Mouse (Mus musculus) layer of hippocampus, adult 2 months (tissue): ENCODE results near the gene Kdf1. TPM values are rescaled to one million over a fixed set of nuclear protein-coding genes. Genes with fewer than 3 reads are reported as not detected.

Experiments
- DNase-seq, 2 experiments: peaks; one replicate each; pipeline ENCODE4 v3.0.0; 2022; ENCODE audit warnings: low spot score in 2 of 2
- H3K27ac ChIP-seq: fragments of 200-600 bp; 2 replicates; pipeline ENCODE4 v1.8.1; 2022
- H3K4me3 ChIP-seq: fragments of 200-600 bp; 2 replicates; pipeline ENCODE4 v1.8.1; 2022; ENCODE audit warnings: mild to moderate bottlenecking
- CTCF ChIP-seq: fragments of 200-600 bp; conservative IDR thresholded peaks from 2 replicates; pipeline ENCODE4 v1.8.1; 2022; ENCODE audit warnings: antibody characterized with exemption, mild to moderate bottlenecking, moderate library complexity
- long read RNA-seq, 2 experiments: library from polyadenylated mRNA; stranded (forward); transcript quantifications; one replicate each; pipeline ENCODE4 v2.0.0; 2021; ENCODE audit warnings: borderline mapping rate in 2 of 2
- total RNA-seq, 2 experiments: library from RNA; stranded (reverse); gene quantifications; 2 replicates each; pipeline ENCODE4 v1.2.3; 2021

Kdf1 gene
- total RNA-seq, result under 1 TPM in 1 of 2 experiments, not detected in 1; 0.34 TPM
- long read RNA-seq, experiment 1, partial matches to known transcripts, result 0 of 2 reads
- long read RNA-seq, experiment 1, other reads (novel, unspliced or antisense), result 2 of 2 reads
- long read RNA-seq, experiment 2, result 0 reads

- no peak for TF ChIP-seq CTCF
- DNase-seq, result no peak
- Histone ChIP-seq H3K4me3 (no peak within 1 kb of the TSS), H3K27ac (no peak within 1 kb of the TSS)
These were observed at the start of gene Kdf1 for GRCm38 (mm10) chr4:133518601-133519368. Kdf1 (plus strand) TSS chr4:133518963.

GRCm38 (mm10) chr4:133469122-133469521 lies 49.6 kb upstream of the Kdf1 start:
- TF ChIP-seq CTCF, result no peak
- Histone ChIP-seq H3K27ac (no peak overlapping the region), H3K4me3 (no peak overlapping the region)
- no peak for DNase-seq

GRCm38 (mm10) chr4:133471135-133471821 lies 47.5 kb upstream of the Kdf1 start:
- peak; percentile 38 for TF ChIP-seq CTCF
- Histone ChIP-seq H3K4me3 (no peak overlapping the region), H3K27ac (no peak overlapping the region)
- DNase-seq, result no peak

- H3K4me3 ChIP-seq, result no peak overlapping the region
- H3K27ac ChIP-seq, result no peak overlapping the region
- DNase-seq, result no peak
- no peak; the same call in 1 of the 2 replicates for TF ChIP-seq CTCF
These were observed 44.9 kb upstream of the Kdf1 start for GRCm38 (mm10) chr4:133473833-133474232.

- peak; percentile 91 for TF ChIP-seq CTCF
- DNase-seq, result peak; percentile 95 to 96
- peak within 1 kb of the TSS; percentile 48 for H3K4me3 ChIP-seq
- H3K27ac ChIP-seq, result no peak within 1 kb of the TSS
These were observed 39.1 kb upstream of the Kdf1 start, which contains the start of gene Tent5b for GRCm38 (mm10) chr4:133479458-133480184. Tent5b (plus strand) TSS chr4:133480132.

GRCm38 (mm10) chr4:133480185-133480537 lies 38.6 kb upstream of the Kdf1 start:
- TF ChIP-seq CTCF, result no peak
- H3K4me3 ChIP-seq, result peak overlapping the region; percentile 48
- DNase-seq, result no peak
- no peak overlapping the region for H3K27ac ChIP-seq

GRCm38 (mm10) chr4:133480754-133481153 lies 38.0 kb upstream of the Kdf1 start:
- H3K27ac ChIP-seq, result no peak overlapping the region
- no peak overlapping the region for H3K4me3 ChIP-seq
- TF ChIP-seq CTCF, result no peak
- no peak for DNase-seq

- Histone ChIP-seq H3K4me3 (no peak overlapping the region), H3K27ac (no peak overlapping the region)
- no peak for DNase-seq
- TF ChIP-seq CTCF, result no peak
These were observed 37.3 kb upstream of the Kdf1 start for GRCm38 (mm10) chr4:133481488-133481887.

GRCm38 (mm10) chr4:133482479-133482878 lies 36.3 kb upstream of the Kdf1 start:
- no peak overlapping the region for H3K4me3 ChIP-seq
- DNase-seq, result no peak
- TF ChIP-seq CTCF, result no peak
- no peak overlapping the region for H3K27ac ChIP-seq

- DNase-seq, result no peak
- peak; percentile 15; the same call in 1 of the 2 replicates for TF ChIP-seq CTCF
- Histone ChIP-seq H3K27ac (peak overlapping the region; percentile 36; the same call in 1 of the 2 replicates), H3K4me3 (peak overlapping the region; percentile 38)
These were observed 34.3 kb upstream of the Kdf1 start for GRCm38 (mm10) chr4:133484266-133485025.

GRCm38 (mm10) chr4:133485691-133486425 lies 32.9 kb upstream of the Kdf1 start:
- no peak overlapping the region for H3K4me3 ChIP-seq
- DNase-seq, result no peak
- no peak for TF ChIP-seq CTCF
- H3K27ac ChIP-seq, result no peak overlapping the region
